Mouse (Mus musculus) yolk sac, embryonic 10.5 days (tissue): ENCODE results near the gene Prune2.

Source experiments
- DNase-seq: peaks from one replicate; pipeline ENCODE4 v3.0.0-alpha.2; 2017; ENCODE audit warnings: low spot score

Prune2 gene

GRCm38 (mm10) chr19:16955613-16956271 lies at the start of gene Prune2:
Gene Prune2 (plus strand): TSS chr19:16956118.
- DNase-seq, result peak; percentile 62

DNA sequence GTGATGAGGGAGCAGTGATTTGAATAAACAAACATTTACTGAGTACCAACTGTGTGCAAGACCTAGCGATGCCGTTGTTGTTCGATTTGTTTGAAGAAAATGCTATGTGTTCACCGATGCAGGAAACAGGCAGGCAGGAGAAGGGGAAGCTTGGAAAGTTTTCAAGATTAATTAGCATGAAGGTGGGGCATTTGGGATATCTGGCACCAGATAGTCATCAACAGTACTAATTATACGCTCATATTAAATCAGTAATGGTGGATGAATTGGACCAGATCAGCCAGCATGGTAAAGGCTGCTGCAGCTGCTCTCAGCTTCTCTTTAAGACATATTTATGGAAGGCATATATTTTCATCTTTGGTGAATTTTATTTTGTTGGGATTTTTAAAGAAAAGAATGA lies 44.4 kb upstream of the Prune2 start:
- no peak for DNase-seq

- no peak for DNase-seq
Measured at GRCm38 (mm10) chr19:16924516-16924915, 31.4 kb upstream of the Prune2 start.

GRCm38 (mm10) chr19:16934664-16935063 lies 21.3 kb upstream of the Prune2 start:
- no peak for DNase-seq

GRCm38 (mm10) chr19:16948794-16949313 lies 7.1 kb upstream of the Prune2 start:
- DNase-seq, result no peak

- DNase-seq, result no peak
Measured at GRCm38 (mm10) chr19:16949341-16949740, 6.6 kb upstream of the Prune2 start.

DNA sequence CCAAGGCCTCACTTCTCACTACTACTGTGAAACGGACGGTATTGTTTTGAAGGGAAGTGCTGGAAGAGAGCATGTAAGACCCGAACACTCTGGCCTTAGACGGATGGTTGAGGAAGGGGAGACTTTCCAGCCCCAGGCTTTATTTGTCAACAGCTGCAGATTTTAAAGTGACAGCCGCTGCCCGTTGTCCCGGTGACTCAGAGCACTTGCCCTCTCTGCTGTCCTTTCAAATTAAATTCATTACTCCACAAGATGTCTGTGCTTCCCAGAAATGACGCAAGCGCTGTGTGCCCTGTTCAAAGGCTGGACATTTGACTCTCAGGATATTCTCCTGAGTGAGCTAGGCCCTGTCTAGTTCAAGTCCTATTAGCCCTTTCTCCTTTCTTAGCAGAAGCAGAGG lies 5.9 kb upstream of the Prune2 start:
- DNase-seq, result no peak

DNA sequence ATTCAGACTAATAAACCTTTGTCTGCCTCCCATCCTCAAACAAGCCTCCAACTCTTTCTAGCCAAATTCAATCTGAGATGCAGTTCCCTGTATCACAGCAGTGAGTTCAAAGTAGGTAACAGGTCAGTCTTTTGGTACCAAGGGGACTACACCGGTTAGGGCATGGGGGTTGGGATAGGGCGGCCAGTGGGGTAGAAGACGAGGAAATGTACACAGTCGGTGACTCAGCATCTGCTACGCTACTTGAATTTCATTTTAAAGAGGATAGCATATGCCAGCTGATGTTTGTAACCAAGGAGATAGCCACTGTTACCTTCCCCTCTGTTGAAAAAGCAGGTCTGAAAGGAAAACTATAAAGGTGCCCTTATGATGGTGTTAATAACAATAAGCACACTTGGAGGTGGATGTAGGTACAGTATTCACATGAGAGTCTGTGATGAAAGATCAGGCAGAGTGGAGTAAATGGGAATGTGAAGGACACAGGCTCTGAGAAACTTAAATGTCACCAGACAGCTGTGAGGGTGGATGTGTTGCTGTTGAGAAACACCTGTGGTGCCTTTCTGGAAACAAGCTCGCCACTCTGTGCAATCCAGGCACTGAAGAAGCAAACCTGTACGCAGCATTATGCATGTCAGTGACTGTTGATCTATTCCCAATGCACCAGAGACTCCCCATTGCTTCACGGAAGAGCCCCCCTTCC lies 5.1 kb upstream of the Prune2 start:
- no peak for DNase-seq

- no peak for DNase-seq
Measured at GRCm38 (mm10) chr19:16954736-16955135, 1.2 kb upstream of the Prune2 start.

- DNase-seq, result no peak
Measured at GRCm38 (mm10) chr19:16955231-16955612, 696 bp upstream of the Prune2 start.

- no peak for DNase-seq
Measured at GRCm38 (mm10) chr19:16956319-16956718, 401 bp downstream of the Prune2 start.

- DNase-seq, result no peak
Measured at GRCm38 (mm10) chr19:16959051-16959450, 3.1 kb downstream of the Prune2 start.

DNA sequence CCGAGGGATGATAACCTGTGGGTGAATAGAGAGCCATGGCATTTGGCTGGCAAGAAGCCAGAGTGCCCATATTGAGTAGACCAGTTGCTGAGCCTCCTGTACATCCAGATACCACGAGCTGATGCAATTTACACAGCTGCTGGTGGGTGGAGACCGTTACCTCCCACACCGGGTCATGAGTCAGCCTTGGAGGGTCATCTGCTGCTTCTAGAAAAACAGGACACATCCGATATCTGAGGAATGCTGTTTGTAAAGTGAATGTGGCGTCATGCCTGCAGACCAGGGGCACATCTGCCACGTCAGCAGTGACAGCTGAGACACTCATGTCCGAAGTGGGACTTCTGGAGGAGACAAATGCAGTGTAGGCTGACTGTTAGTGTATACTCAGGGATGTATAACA lies 3.6 kb downstream of the Prune2 start:
- peak; percentile 20 for DNase-seq

DNA sequence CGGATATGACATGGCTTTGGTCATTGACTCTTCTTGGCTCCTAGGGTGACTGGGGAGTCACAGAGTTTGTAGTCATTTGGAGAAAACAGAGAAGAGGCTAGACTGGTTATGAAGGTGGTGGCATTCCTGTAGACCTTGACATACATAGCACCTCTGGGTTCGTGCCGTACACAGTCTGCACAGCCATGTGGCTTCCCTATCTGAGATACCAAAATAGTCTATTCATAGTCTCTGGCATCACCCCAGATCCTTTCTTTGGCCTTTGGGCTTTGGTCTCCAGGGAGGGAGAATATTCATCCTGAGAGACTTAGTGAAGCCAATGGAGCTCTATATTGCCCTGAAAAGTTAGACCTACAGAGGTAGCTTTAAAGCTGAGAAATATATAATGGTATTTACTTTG lies 5.1 kb downstream of the Prune2 start:
- DNase-seq, result no peak

DNA sequence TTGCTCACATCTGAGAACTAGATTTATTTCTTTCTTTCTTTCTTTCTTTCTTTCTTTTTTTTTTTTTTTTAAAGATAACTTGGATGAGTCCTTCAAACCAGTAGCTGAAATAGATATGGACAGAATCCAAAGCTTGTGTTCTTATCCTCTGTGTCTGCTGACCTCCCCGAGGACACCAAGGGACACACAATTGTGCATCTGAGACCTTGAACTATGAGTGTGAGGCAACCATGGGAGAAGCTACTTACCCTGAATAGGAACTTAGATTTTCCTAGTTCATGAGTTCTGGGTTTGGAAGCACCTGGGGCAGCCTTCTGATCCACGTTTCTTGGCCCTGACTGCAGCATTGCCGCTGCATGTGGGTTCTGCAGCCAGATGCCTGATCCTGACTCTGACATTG lies 7.3 kb downstream of the Prune2 start:
- no peak for DNase-seq

- no peak for DNase-seq
Measured at GRCm38 (mm10) chr19:16968768-16969167, 12.8 kb downstream of the Prune2 start.

DNA sequence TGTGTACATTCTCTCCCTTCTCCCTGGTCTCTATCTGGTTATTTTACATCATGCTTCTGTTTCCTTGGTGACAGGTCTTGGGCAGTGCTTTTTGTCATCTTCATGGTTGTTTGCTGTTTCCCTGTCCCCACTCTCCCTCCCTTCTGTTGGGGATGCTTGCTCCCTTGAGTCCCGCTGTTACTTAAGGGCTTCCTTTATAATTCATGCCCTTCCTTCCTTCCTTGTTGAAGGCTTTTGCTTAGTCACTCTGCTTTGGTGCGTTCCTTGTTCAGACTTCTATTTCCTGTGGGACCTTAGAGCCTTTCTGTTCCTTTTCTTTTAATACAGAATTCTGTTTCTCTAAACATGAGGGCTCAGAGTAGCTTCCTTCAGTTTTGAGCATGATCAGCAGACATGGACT lies 14.7 kb downstream of the Prune2 start:
- no peak for DNase-seq

- no peak for DNase-seq
Measured at GRCm38 (mm10) chr19:16978910-16979309, 23.0 kb downstream of the Prune2 start.

- no peak for DNase-seq
Measured at GRCm38 (mm10) chr19:16981743-16982142, 25.8 kb downstream of the Prune2 start.

GRCm38 (mm10) chr19:16984897-16985296 lies 29.0 kb downstream of the Prune2 start:
- no peak for DNase-seq

DNA sequence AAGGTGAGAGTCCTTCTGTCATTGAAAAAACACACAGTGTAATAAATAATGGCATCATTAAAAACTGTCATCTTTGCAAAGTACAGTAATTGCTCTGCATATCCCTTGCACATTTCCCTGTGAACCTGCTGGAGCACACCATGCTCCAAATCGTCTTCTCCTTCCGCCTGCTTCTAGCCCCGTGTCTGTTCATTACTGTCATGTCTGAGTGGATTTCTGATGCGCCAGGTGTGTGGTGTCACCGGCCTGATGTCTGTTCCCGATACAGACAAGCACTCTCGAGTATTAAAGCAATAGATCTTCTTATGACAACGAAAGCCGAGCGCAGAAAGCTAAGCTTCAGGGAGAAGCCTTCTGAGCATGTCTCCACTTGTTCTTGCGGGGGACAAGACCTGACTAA lies 32.1 kb downstream of the Prune2 start:
- no peak for DNase-seq

GRCm38 (mm10) chr19:16992151-16992550 lies 36.2 kb downstream of the Prune2 start:
- DNase-seq, result no peak

- DNase-seq, result no peak
Measured at GRCm38 (mm10) chr19:16994260-16994659, 38.3 kb downstream of the Prune2 start.

- no peak for DNase-seq
Measured at GRCm38 (mm10) chr19:16997915-16998314, 42.0 kb downstream of the Prune2 start.
